Mouse (Mus musculus): Measurements from ENCODE around the gene Mgea5.

The Mgea5 gene

DNA sequence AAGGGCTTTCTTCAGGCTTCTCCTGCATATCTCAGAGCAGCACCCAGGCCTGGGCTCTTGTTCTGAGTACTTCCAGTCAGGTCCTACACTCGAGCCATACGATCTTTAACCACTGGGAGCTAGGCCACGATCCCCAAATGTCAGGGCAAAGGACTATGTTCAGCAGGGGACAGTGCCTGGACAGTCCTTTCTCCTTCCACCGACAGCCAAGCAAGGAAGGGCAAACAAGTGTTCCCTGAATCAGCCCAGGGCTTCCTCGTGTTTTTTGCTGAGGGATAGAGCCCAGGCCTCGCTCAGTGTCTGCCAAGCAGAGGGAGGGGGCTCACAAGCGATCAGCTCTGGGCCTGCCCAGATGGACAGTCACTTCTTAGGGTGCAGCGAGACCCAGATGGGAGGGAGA, 53.6 kb downstream of the Mgea5 start:
- DNase-seq (ENCODE audit: low spot score in 2 of 2) = no peak

DNA sequence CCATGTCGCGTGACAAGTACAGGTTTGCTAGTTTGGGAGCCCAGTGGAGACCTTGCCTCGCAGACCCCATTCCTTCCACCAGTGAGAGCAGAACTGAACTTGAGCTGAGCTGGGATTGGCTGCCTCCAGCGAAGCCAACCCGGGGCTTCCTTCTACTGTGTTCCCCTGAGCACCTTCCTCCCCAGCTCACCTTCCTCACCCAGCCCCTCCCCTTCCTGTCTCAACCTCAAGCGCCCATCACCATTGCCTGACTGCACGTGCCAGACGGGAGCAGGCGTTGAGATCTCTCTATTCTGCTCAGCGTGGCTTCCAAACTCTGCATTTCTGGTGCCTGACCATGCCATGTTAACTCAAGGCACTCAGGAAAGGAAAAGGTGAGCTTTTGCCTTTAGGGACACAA, 56.4 kb downstream of the Mgea5 start:
- DNase-seq (ENCODE audit: low spot score in 2 of 2) = no peak

DNA sequence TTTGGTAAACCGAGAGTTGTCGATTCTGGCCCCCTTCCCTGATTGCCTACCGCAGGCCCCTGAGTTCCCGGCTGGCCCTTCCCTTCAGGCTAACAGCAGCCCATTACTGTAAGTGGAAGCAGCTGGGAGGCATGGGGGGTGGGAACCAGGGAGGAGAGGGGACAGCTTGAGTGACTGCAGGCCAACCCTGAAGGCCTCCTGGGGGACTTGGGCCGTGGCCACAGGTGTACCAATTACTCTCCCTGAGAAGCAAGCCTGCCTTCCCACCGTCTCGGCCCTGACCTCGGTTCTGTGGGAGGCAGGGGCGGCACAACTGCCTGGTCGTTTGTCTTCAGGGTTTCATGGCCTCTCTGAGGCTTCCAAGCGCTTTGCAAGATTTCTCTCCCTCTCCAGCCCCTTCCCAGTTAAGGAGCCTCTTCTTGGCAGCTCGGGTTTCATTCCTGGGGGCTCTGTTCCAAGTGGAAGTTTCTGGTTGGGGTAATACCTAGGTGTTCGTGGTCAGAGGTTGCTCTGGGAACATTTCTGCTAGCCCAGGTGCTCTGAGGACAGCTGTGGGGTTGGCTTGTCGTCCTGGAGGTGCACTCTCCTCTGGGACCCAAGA, 57.9 kb downstream of the Mgea5 start:
- DNase-seq (ENCODE audit: low spot score in 2 of 2) = no peak

DNA sequence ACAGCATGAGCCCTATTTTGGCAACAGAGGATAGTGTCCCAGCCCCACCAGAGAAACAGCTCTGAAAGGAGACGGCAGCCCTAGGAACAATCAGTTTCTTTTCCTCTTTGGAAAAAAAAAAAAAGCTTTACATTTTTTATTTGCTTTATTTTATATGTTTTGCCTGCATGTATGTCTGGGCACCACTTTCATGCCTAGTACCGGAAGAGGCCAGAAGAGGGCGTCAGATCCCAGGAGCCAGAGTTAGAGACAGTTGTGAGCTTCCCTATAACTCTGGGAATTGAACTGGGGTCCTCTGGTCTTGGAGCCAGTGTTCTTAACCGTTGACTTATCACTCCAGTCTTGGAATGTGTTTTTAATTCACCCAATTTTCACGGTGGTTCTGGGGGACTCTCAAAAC, 61.4 kb downstream of the Mgea5 start:
- no peak for DNase-seq (ENCODE audit: low spot score in 2 of 2)

DNA sequence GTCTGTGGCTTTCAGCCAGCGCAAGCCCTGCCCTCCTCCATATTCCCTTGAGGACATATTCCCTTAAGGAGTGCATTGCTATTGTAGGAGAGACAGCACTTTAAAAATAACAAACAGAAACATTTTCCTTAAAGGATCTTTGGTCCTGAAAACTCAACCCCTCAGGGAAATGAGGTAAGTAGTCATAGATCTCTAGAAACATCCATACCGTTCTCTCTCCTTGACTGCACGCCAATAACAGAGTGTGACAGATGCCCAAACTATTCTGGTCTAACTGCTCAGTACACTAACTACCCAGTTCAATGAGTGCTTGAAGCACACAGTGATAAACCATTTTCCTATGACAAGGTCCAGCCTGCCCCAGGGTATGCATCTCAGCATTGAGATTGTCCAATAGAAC, 65.4 kb downstream of the Mgea5 start:
- no peak for DNase-seq (ENCODE audit: low spot score in 2 of 2)

- DNase-seq (ENCODE audit: low spot score in 2 of 2) = no peak
These were observed 66.0 kb downstream of the Mgea5 start for GRCm38 (mm10) chr19:45717493-45718220.

GRCm38 (mm10) chr19:45708704-45709103, 74.9 kb downstream of the Mgea5 start:
- no peak for DNase-seq (ENCODE audit: low spot score in 2 of 2)
